Mouse (Mus musculus) midbrain, embryonic 12.5 days (tissue): ENCODE results near the gene Tst. TPM values are rescaled to one million over a fixed set of nuclear protein-coding genes. Genes with fewer than 3 reads are reported as not detected.

Source experiments
- ATAC-seq: fragments of 200-750 bp; cut with Nextera tagmentation; 2 replicates; pipeline ENCODE4 v1.8.0; 2017; ENCODE audit warnings: low read depth, moderate TSS enrichment, moderate library complexity; ENCODE audit not compliant: low FRiP score
- H3K27ac ChIP-seq: fragments of 300-500 bp; sonication (generic); replicated peaks from 2 replicates; pipeline ENCODE4 v1.5.1; 2016; ENCODE audit warnings: mild to moderate bottlenecking
- H3K27me3 ChIP-seq: fragments of 300-500 bp; sonication (generic); 2 replicates; pipeline ENCODE4 v1.6.1; 2016; ENCODE audit warnings: mild to moderate bottlenecking
- H3K36me3 ChIP-seq: fragments of 300-500 bp; sonication (generic); 2 replicates; pipeline ENCODE4 v1.6.1; 2016
- H3K4me1 ChIP-seq: fragments of 300-500 bp; sonication (generic); 2 replicates; pipeline ENCODE4 v1.6.1; 2016
- H3K4me2 ChIP-seq: fragments of 300-500 bp; sonication (generic); replicated peaks from 2 replicates; pipeline ENCODE4 v1.6.1; 2016; ENCODE audit warnings: mild to moderate bottlenecking, moderate library complexity
- H3K4me3 ChIP-seq: fragments of 300-500 bp; sonication (generic); 2 replicates; pipeline ENCODE4 v1.5.1; 2016; ENCODE audit warnings: mild to moderate bottlenecking
- H3K9ac ChIP-seq: fragments of 300-500 bp; sonication (generic); replicated peaks from 2 replicates; pipeline ENCODE4 v1.6.1; 2016; ENCODE audit warnings: mild to moderate bottlenecking, moderate library complexity
- H3K9me3 ChIP-seq: fragments of 300-500 bp; sonication (generic); 2 replicates; pipeline ENCODE4 v1.6.1; 2016; ENCODE audit warnings: mild to moderate bottlenecking
- WGBS: fragments of 180-500 bp; shearing (Covaris S2); methylation state at CpG from one replicate; pipeline ENCODE4 v1.1.7; 2016; 5-methylcytosine and 5-hydroxymethylcytosine counted together
- polyA plus RNA-seq: library from polyadenylated mRNA; unstranded; fragments of >200 nt; fragmentation: Nextera tagmentation; extraction: Ambion mirVana; gene quantifications from 2 replicates; pipeline ENCODE4 v1.2.1, GENCODE M21; 2016

Gene Tst
- polyA plus RNA-seq, 1 experiment from 2014 or later: 5.5 TPM

DNA sequence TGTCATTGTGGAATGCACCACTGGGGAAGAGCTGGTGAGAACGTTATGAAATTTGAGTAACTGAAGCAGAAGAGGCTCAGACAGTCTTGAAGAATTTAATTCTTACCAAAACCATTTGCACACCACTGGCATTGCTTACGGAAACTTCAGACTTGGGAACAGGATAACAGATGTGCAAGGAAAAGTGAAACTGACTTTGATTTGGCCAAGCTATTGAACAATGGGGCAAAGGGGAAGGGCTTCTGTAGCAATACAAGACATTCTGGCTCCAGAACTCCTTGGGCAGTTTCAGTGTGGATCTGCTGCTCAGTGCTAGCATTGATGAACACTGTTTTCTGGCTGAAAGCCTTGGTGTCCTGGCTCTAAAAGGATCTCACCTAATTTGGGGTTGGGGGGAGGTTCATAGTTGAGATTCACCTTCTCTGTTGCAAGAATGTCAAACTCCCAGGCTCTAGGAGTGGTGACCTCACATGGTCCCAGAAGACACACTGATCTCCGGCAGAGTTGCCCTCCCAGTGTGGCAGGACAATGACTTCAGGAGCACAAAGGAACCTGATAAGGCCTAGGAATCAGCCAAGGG is 54.0 kb downstream of the Tst start:
- Histone ChIP-seq H3K36me3 (no peaks in the 10 kb centered on the region), H3K4me1 (no peaks in the 10 kb centered on the region), H3K9ac (no peak overlapping the region), H3K27ac (no peak overlapping the region), H3K9me3 (no peaks in the 10 kb centered on the region), H3K4me2 (no peak overlapping the region), H3K27me3 (no peaks in the 10 kb centered on the region), H3K4me3 (no peak overlapping the region)
- 67% methylated on average over 3 of the region's 3 CpGs for WGBS
- no peak for ATAC-seq

Other genes starting within 250 kb of the Tst start
- gene Ift27, start 231.8 kb downstream of the Tst start, polyA plus RNA-seq: 114 and 120 TPM in 2 replicates
- 0.38 TPM in 1 of 2 replicates, not detected in the other for gene Pvalb, start 199.5 kb downstream of the Tst start, polyA plus RNA-seq
- gene Ncf4, start 161.1 kb downstream of the Tst start, polyA plus RNA-seq: 3.7 and 4.6 TPM in 2 replicates
- gene Csf2rb2, start 100.2 kb downstream of the Tst start, polyA plus RNA-seq: 0.18 and 0.52 TPM in 2 replicates
- gene Csf2rb, start 80.2 kb downstream of the Tst start, polyA plus RNA-seq: 0.97 and 1.1 TPM in 2 replicates
- gene Tex33, start 10.0 kb downstream of the Tst start, polyA plus RNA-seq: not detected in 2 replicates
- 2.0 and 2.1 TPM in 2 replicates for gene Mpst, start 509 bp upstream of the Tst start, polyA plus RNA-seq
- 76.1 and 84.8 TPM in 2 replicates for gene Kctd17, start 22.7 kb upstream of the Tst start, polyA plus RNA-seq
- 0.05 TPM in 1 of 2 replicates, not detected in the other for gene Tmprss6, start 62.7 kb upstream of the Tst start, polyA plus RNA-seq
- not detected in 2 replicates for gene Il2rb, start 89.4 kb upstream of the Tst start, polyA plus RNA-seq
- gene C1qtnf6, start 125.5 kb upstream of the Tst start, polyA plus RNA-seq: 8.2 and 9.0 TPM in 2 replicates
- 0.05 and 0.18 TPM in 2 replicates for gene Sstr3, start 138.8 kb upstream of the Tst start, polyA plus RNA-seq
- gene Rac2, start 166.9 kb upstream of the Tst start, polyA plus RNA-seq: 4.5 and 6.9 TPM in 2 replicates
- gene Cyth4, start 191.1 kb upstream of the Tst start, polyA plus RNA-seq: 5.4 and 6.9 TPM in 2 replicates